Mouse (Mus musculus) ES-Bruce4 (cell line): ENCODE measurements around the gene Itsn1.

ENCODE experiments used
- CTCF ChIP-seq: IDR thresholded peaks from one replicate; pipeline ENCODE4 v1.8.1; 2011; ENCODE audit warnings: low read depth, low read length
- EP300 ChIP-seq: IDR thresholded peaks from 2 replicates; pipeline ENCODE4 v1.6.1; 2011; ENCODE audit warnings: low read depth, low read length; ENCODE audit not compliant: insufficient read depth
- POLR2A ChIP-seq: IDR thresholded peaks from one replicate; pipeline ENCODE4 v1.8.1; 2011; ENCODE audit warnings: low read length; ENCODE audit not compliant: insufficient read depth

DNA sequence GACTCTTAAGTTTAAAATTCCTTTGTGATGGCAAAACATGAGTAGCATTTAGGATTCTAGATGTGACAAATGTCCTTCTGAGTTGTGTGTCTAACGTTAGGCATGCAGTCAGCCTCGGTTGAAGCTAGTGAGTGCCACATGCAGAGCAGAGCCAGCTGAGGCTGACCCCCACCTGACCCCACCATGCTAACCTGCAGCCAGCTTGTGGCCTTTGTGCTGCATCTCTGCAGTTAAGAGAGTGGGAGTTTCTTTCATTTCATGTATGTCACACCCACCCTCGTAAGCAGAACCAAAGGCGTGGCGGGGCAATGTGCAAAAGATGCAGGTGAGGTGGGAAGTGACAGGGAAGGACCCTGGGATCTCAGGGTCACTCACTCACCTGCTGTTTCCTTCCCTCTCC, 98.4 kb downstream of the Itsn1 start:
- no peak for TF ChIP-seq CTCF
- TF ChIP-seq POLR2A = no peak
- no peak for TF ChIP-seq EP300
